Mouse (Mus musculus) telencephalon, adult 2 months (tissue): Measurements from ENCODE around the gene Sap30bp.
A peak's percentile ranks its signal among the peaks of the same experiment; 100 is the strongest.

Experiments used
- DNase-seq: peaks from one replicate; pipeline ENCODE4 v3.0.0-alpha.2; 2011; ENCODE audit warnings: low read depth, low spot score

The Sap30bp gene

GRCm38 (mm10) chr11:115933108-115933746 lies at the start of gene Sap30bp, which contains the start of gene Recql5:
Gene Sap30bp, plus strand, starts transcription at chr11:115933282.
Gene Recql5, minus strand, starts transcription at chr11:115933477.
- peak; percentile 98 for DNase-seq

GRCm38 (mm10) chr11:115884361-115884760 lies 48.7 kb upstream of the Sap30bp start:
- no peak for DNase-seq

- no peak for DNase-seq
These were observed 47.8 kb upstream of the Sap30bp start for GRCm38 (mm10) chr11:115885281-115885680.

- DNase-seq = no peak
These were observed 46.6 kb upstream of the Sap30bp start for GRCm38 (mm10) chr11:115886446-115886845.

GRCm38 (mm10) chr11:115888020-115888419 lies 45.1 kb upstream of the Sap30bp start:
- DNase-seq = no peak

- DNase-seq = no peak
These were observed 43.9 kb upstream of the Sap30bp start for GRCm38 (mm10) chr11:115889159-115889558.

GRCm38 (mm10) chr11:115892213-115892612 lies 40.9 kb upstream of the Sap30bp start:
- no peak for DNase-seq

GRCm38 (mm10) chr11:115893071-115893470 lies 40.0 kb upstream of the Sap30bp start:
- DNase-seq = no peak

GRCm38 (mm10) chr11:115894755-115895520 lies 38.1 kb upstream of the Sap30bp start:
- DNase-seq = no peak

- no peak for DNase-seq
These were observed 34.6 kb upstream of the Sap30bp start for GRCm38 (mm10) chr11:115898446-115898845.

GRCm38 (mm10) chr11:115898886-115899285 lies 34.2 kb upstream of the Sap30bp start:
- peak; percentile 87 for DNase-seq

- no peak for DNase-seq
These were observed 33.4 kb upstream of the Sap30bp start, which contains the start of gene Smim5 for GRCm38 (mm10) chr11:115899486-115900266. Gene Smim5, plus strand, starts transcription at chr11:115899966.

- DNase-seq = no peak
These were observed 32.3 kb upstream of the Sap30bp start for GRCm38 (mm10) chr11:115900561-115901337.

GRCm38 (mm10) chr11:115901338-115902161 lies 31.5 kb upstream of the Sap30bp start:
- no peak for DNase-seq

- no peak for DNase-seq
These were observed 30.9 kb upstream of the Sap30bp start for GRCm38 (mm10) chr11:115902177-115902576.

GRCm38 (mm10) chr11:115902831-115903230 lies 30.3 kb upstream of the Sap30bp start:
- no peak for DNase-seq

GRCm38 (mm10) chr11:115903384-115904230 lies 29.5 kb upstream of the Sap30bp start:
- no peak for DNase-seq

- DNase-seq = no peak
These were observed 28.7 kb upstream of the Sap30bp start for GRCm38 (mm10) chr11:115904231-115904955.
